Mouse (Mus musculus): ENCODE measurements around the gene Ric1. TPM values are rescaled to one million over a fixed set of nuclear protein-coding genes. Genes with fewer than 3 reads are reported as not detected.

Gene Ric1
- total RNA-seq, 2 experiments from 2014 or later: 22.9 to 23.2 TPM

GRCm38 (mm10) chr19:29496786-29497557 lies 25.1 kb upstream of the Ric1 start:
- intact Hi-C loops (cut with DNase I): loop anchor here (5.0 kb wide), 1 partner anchor 50 kb away; no protein-coding TSS in a partner anchor
- DNase-seq: no peak

DNA sequence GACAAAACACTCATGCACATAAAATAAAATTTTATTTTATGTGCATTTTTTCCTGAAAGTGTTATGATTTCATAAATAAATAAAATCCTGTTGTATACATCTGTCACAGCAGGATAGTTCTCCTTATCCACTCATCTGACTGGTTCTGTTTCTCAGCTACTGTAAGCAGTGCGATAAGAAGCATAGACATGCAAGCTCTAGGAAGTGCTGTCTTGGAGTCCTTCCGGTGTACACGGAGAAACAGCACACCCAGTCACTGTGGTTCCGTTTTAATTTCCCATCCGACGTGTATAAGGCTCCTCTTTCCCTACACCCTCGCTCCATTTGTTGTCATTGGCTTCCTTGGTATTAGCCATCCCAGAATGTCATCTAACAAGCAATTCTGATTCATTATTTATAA lies 24.2 kb upstream of the Ric1 start:
- intact Hi-C loops (cut with DNase I): loop anchor here (5.0 kb wide), 1 partner anchor 51 kb away; no protein-coding TSS in a partner anchor
- DNase-seq: no peak

- intact Hi-C loops (cut with DNase I): loop anchor here (5.0 kb wide), 1 partner anchor 52 kb away; no protein-coding TSS in a partner anchor
- no peak for DNase-seq
Measured at GRCm38 (mm10) chr19:29498842-29499456, 23.1 kb upstream of the Ric1 start.

GRCm38 (mm10) chr19:29500333-29500732 lies 21.7 kb upstream of the Ric1 start:
- intact Hi-C loops (cut with DNase I): loop anchor here (5.0 to 10.0 kb wide), 2 partner anchors 143 to 446 kb away; no protein-coding TSS in a partner anchor
- DNase-seq: no peak

DNA sequence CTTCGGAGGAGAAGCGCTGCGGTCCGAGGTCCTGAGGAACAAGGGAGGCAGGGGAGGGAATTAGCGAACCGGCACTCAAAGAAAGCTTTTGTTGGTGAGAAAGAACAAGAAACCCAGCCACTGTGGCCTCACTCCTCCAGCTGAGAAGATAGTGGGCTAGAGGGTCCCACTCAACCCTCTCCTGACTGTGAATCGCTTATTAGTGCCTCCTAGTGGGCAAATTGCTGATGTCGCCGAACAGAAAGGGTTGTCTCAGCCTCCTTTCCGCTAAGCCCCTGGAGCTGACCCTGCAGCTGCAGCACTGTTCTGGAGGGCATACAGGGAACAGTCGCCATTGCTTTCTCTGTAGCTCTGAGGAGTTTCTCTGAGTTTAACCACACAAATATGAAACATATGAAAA lies 21.0 kb upstream of the Ric1 start:
- DNase-seq: no peak
- intact Hi-C loops (cut with DNase I): loop anchor here (5.0 to 10.0 kb wide), 2 partner anchors 144 to 446 kb away; no protein-coding TSS in a partner anchor

GRCm38 (mm10) chr19:29501507-29501906 lies 20.6 kb upstream of the Ric1 start:
- intact Hi-C loops (cut with DNase I): loop anchor here (5.0 to 10.0 kb wide), 2 partner anchors 144 to 447 kb away; no protein-coding TSS in a partner anchor
- DNase-seq: peak; percentile 79 to 81

- no peak for DNase-seq
- intact Hi-C loops (cut with DNase I): loop anchor here (5.0 to 10.0 kb wide), 2 partner anchors 147 to 449 kb away; no protein-coding TSS in a partner anchor
Measured at GRCm38 (mm10) chr19:29504131-29504530, 18.0 kb upstream of the Ric1 start.

- intact Hi-C loops (cut with DNase I): loop anchor here (10.0 kb wide), 1 partner anchor 451 kb away; no protein-coding TSS in a partner anchor
- no peak for DNase-seq
Measured at GRCm38 (mm10) chr19:29505617-29506016, 16.5 kb upstream of the Ric1 start.

- DNase-seq: peak in 1 of 2 experiments; percentile 45
- intact Hi-C loops (cut with DNase I): loop anchor here (10.0 kb wide), 1 partner anchor 453 kb away; no protein-coding TSS in a partner anchor
Measured at GRCm38 (mm10) chr19:29508208-29508607, 13.9 kb upstream of the Ric1 start.

- DNase-seq: no peak
- intact Hi-C loops (cut with DNase I): loop anchor here (10.0 kb wide), 1 partner anchor 455 kb away; no protein-coding TSS in a partner anchor
Measured at GRCm38 (mm10) chr19:29509857-29510256, 12.2 kb upstream of the Ric1 start.

DNA sequence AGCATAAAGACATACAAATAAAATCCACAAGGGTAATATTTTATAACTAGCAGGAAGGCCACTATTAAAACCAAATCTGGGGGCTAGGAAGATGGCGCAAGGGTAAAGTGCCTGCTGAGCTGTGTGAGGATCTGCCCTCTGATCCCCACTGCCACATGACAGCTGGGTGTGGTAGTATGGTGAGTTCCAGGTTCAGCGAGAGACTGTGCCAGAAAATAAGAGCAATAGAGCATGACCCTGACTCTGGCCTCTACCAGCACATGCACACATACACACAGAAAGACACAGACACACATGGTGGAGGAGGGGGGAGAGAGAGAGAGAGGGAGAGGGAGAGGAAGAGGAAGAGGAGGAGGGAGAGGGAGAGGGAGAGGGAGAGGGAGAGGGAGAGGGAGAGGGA lies 10.3 kb upstream of the Ric1 start:
- intact Hi-C loops (cut with DNase I): no loop called here
- DNase-seq: no peak

- DNase-seq: no peak
- intact Hi-C loops (cut with DNase I): no loop called here
Measured at GRCm38 (mm10) chr19:29513111-29513766, 8.8 kb upstream of the Ric1 start.

DNA sequence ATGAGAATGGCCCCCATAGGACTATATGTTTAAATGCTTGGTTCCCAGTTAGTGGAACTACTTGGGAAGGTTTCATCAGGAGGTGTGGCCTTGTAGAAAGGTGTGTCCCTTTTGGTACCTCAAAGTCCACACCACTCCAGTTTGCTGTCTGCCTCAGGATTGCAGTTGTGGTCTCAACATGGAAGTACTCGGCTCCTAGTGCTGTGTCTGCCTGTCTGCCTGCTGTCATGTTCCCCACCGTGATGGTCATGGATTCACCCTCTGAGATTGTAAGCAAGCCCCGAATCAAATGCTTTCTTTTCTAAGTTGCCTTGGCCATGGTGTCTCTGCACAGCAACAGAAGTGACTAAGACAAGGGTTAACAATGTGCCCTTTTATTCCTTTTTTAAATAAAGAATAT lies 8.0 kb upstream of the Ric1 start:
- DNase-seq: no peak

GRCm38 (mm10) chr19:29515386-29515785 lies 6.7 kb upstream of the Ric1 start:
- no peak for DNase-seq
- intact Hi-C loops (cut with DNase I): no loop called here

More for the DNA sequence above, 8.0 kb upstream of the Ric1 start:
- intact Hi-C loops (cut with DNase I): no loop called here

- intact Hi-C loops (cut with DNase I): no loop called here
- no peak for DNase-seq
Measured at GRCm38 (mm10) chr19:29515991-29516390, 6.1 kb upstream of the Ric1 start.

- no peak for DNase-seq
- intact Hi-C loops (cut with DNase I): no loop called here
Measured at GRCm38 (mm10) chr19:29518409-29518808, 3.7 kb upstream of the Ric1 start.

GRCm38 (mm10) chr19:29518922-29519321 lies 3.2 kb upstream of the Ric1 start:
- intact Hi-C loops (cut with DNase I): no loop called here
- DNase-seq: no peak

GRCm38 (mm10) chr19:29520996-29521560 lies 1.0 kb upstream of the Ric1 start:
- intact Hi-C loops (cut with DNase I): loop anchor here (5.0 kb wide), 1 partner anchor 41 kb away; no protein-coding TSS in a partner anchor
- no peak for DNase-seq

- peak; percentile 38 to 56 for DNase-seq
- intact Hi-C loops (cut with DNase I): loop anchor here (5.0 kb wide), 1 partner anchor 40 kb away; no protein-coding TSS in a partner anchor
Measured at GRCm38 (mm10) chr19:29522445-29523229, 555 bp downstream of the Ric1 start.
